Mouse (Mus musculus) liver, postnatal 0 days (tissue): ENCODE measurements around the gene Tdrd5. TPM values are rescaled to one million over a fixed set of nuclear protein-coding genes. Genes with fewer than 3 reads are reported as not detected.
"Not testable (repeated sequence)": the region's sequence is repeated elsewhere in the genome, so short reads cannot be mapped to it uniquely, and the experiment has no call there.

ENCODE experiments used
- ATAC-seq: fragments of 200-750 bp; cut with Nextera tagmentation; 2 replicates; pipeline ENCODE4 v1.8.0; 2017; ENCODE audit warnings: mild to moderate bottlenecking, moderate library complexity
- DNase-seq: peaks from one replicate; pipeline ENCODE4 v3.0.0-alpha.2; 2016
- H3K27ac ChIP-seq: fragments of 300-500 bp; sonication (generic); 2 replicates; pipeline ENCODE4 v1.5.1; 2014; ENCODE audit warnings: antibody characterized with exemption, moderate library complexity, mild to moderate bottlenecking, low read depth
- H3K27me3 ChIP-seq: fragments of 300-500 bp; sonication (generic); 2 replicates; pipeline ENCODE4 v1.6.1; 2014; ENCODE audit warnings: low read length, control low read depth, mixed read lengths; ENCODE audit not compliant: insufficient read depth
- H3K36me3 ChIP-seq: fragments of 300-500 bp; sonication (generic); replicated peaks from 2 replicates; pipeline ENCODE4 v1.6.1; 2014; ENCODE audit warnings: mild to moderate bottlenecking, control low read depth, low read length, moderate library complexity, mixed read lengths; ENCODE audit not compliant: insufficient read depth
- H3K4me1 ChIP-seq: fragments of 300-500 bp; sonication (generic); 2 replicates; pipeline ENCODE4 v1.6.1; 2014; ENCODE audit warnings: antibody characterized with exemption, mild to moderate bottlenecking, control low read depth; ENCODE audit not compliant: insufficient read depth
- H3K4me2 ChIP-seq: fragments of 300-500 bp; sonication (generic); 2 replicates; pipeline ENCODE4 v1.6.1; 2014; ENCODE audit warnings: low read depth, mild to moderate bottlenecking, low read length, moderate library complexity, mixed read lengths
- H3K4me3 ChIP-seq: fragments of 300-500 bp; sonication (generic); 2 replicates; pipeline ENCODE4 v1.5.1; 2014; ENCODE audit warnings: low read depth, low read length
- H3K9ac ChIP-seq: fragments of 300-500 bp; sonication (generic); replicated peaks from 2 replicates; pipeline ENCODE4 v1.6.1; 2014; ENCODE audit warnings: mild to moderate bottlenecking, moderate library complexity
- H3K9me3 ChIP-seq: fragments of 300-500 bp; sonication (generic); 2 replicates; pipeline ENCODE4 v1.6.1; 2016; ENCODE audit warnings: mild to moderate bottlenecking, control low read depth, low read length, mixed read lengths
- CTCF ChIP-seq: sonication (generic); IDR thresholded peaks from 2 replicates; pipeline ENCODE4 v1.5.1; 2016; ENCODE audit warnings: antibody characterized with exemption, low read depth
- EP300 ChIP-seq: IDR thresholded peaks from 2 replicates; pipeline ENCODE4 v1.6.1; 2016; ENCODE audit warnings: antibody characterized with exemption, low read depth, mild to moderate bottlenecking
- WGBS: fragments of 180-500 bp; shearing (Covaris S2); extraction: QIAGEN DNeasy Blood & Tissue Kit; methylation state at CpG from one replicate; pipeline ENCODE4 v1.1.7; 2014; ENCODE audit not compliant: insufficient replicate concordance; 5-methylcytosine and 5-hydroxymethylcytosine counted together
- polyA plus RNA-seq: library from polyadenylated mRNA; unstranded; fragments of >200 nt; fragmentation: Nextera tagmentation; extraction: Ambion mirVana; gene quantifications from 2 replicates; pipeline ENCODE4 v1.2.1, GENCODE M21; 2015

Tdrd5 gene
- polyA plus RNA-seq, 1 experiment from 2014 or later, result not detected

DNA sequence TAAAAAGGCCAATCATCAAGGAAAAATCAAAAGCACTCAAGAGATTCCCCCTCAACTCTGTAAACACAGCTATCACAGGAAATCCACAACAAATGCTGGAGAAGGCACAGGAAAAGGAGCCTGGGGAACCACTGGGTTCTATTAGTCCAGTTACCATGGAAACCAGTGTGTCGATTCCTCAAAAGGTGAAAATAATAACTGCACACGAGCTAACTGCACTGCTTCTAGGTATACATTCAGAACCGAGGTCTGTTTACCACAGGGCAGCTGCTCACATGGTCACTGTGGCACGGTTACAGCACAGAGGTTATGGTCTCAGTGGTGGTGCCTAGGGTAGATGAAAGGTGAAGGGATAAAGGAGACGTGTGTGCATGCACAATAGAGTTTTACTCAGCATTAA is 31.8 kb downstream of the Tdrd5 start:
- H3K36me3 ChIP-seq, result no peaks in the 10 kb centered on the region
- no peak overlapping the region for H3K9ac ChIP-seq
- WGBS, result 36% methylated on average over 5 of the region's 5 CpGs
- TF ChIP-seq EP300 (no peak), CTCF (no peak)
- H3K27me3 ChIP-seq, result no peaks in the 10 kb centered on the region
- H3K4me1 ChIP-seq, result no peaks in the 10 kb centered on the region
- no peak overlapping the region for H3K27ac ChIP-seq
- H3K4me2 ChIP-seq, result no peak overlapping the region
- no peaks in the 10 kb centered on the region for H3K9me3 ChIP-seq
- no peak overlapping the region for H3K4me3 ChIP-seq
- ATAC-seq, result no peak
- no peak for DNase-seq

DNA sequence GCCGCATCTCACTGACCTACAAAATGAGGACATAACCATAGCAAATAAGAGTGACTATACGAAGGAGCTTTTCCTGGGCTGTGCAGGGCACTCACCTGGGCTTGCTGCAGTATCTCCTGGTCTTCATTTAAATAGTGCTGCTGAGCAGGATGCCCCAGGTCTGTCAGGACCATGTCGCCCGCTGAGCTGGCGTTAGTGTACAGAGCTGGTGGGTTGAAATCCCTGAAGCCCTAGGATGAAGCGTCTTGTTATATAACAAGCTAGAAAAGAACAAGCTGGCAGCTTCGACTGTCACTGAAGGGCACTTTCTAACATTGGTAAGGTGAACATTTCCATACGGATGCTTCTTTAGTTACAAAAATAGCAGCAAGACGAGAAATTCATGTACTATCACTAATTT is 33.0 kb downstream of the Tdrd5 start:
- Histone ChIP-seq H3K9ac (no peak overlapping the region), H3K27me3 (no peaks in the 10 kb centered on the region), H3K36me3 (no peaks in the 10 kb centered on the region), H3K4me3 (no peak overlapping the region), H3K4me2 (no peak overlapping the region), H3K27ac (no peak overlapping the region), H3K9me3 (no peaks in the 10 kb centered on the region), H3K4me1 (no peaks in the 10 kb centered on the region)
- no peak for DNase-seq
- no peak for TF ChIP-seq CTCF
- TF ChIP-seq EP300, result no peak
- WGBS, result 77% methylated on average over 9 of the region's 9 CpGs
- no peak for ATAC-seq

DNA sequence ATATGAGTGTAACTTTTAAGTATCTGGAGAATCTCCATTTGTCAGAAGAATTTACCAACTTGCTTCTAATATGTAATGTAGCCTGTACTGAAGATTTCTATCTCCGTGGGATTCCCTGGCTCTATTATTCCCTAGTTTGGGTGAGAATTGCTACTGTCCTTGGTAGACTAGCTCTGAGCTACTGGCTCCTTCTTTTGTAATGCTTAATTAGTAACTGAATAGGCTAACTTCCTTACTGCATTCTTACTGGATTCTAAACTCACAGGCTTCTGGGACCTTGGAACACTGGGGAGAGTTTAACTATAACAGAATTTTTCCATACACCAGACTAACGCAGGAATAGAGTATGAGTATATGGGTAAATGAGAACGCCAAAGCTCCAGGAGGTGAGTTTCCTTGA is 34.9 kb downstream of the Tdrd5 start:
- H3K4me1 ChIP-seq, H3K4me2 ChIP-seq, DNase-seq, H3K36me3 ChIP-seq, ATAC-seq, H3K9me3 ChIP-seq, H3K27ac ChIP-seq, H3K4me3 ChIP-seq, H3K9ac ChIP-seq, H3K27me3 ChIP-seq: not testable (repeated sequence)
- WGBS, result 56% methylated on average over 3 of the region's 3 CpGs

DNA sequence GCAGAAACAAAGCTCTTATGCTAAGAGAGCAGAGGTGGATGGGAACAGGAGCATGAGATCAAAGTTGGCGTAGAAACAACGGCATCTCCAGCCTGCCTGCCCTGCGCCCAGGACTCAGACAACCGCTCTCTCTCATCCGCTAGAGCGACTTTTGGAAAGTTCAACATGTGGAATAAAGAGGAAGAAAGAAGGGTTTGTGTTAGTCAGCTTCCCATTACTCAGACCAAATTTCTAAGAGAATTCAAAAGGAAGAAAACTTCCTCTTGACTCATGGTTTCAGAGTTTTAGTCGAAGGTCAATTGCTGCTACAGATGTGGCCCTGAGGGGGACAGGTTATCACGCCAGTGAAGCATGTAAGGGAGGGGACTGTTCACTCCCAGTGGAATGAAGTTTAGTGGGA is 39.5 kb downstream of the Tdrd5 start:
- no peak overlapping the region for H3K4me2 ChIP-seq
- TF ChIP-seq EP300, result no peak
- no peak for TF ChIP-seq CTCF
- H3K27ac ChIP-seq, result no peak overlapping the region
- H3K36me3 ChIP-seq, result no peaks in the 10 kb centered on the region
- H3K27me3 ChIP-seq, result no peaks in the 10 kb centered on the region
- DNase-seq, result no peak
- no peak for ATAC-seq
- no peaks in the 10 kb centered on the region for H3K4me1 ChIP-seq
- H3K9ac ChIP-seq, result no peak overlapping the region
- WGBS, result 83% methylated on average over 8 of the region's 8 CpGs
- no peaks in the 10 kb centered on the region for H3K9me3 ChIP-seq
- H3K4me3 ChIP-seq, result no peak overlapping the region

DNA sequence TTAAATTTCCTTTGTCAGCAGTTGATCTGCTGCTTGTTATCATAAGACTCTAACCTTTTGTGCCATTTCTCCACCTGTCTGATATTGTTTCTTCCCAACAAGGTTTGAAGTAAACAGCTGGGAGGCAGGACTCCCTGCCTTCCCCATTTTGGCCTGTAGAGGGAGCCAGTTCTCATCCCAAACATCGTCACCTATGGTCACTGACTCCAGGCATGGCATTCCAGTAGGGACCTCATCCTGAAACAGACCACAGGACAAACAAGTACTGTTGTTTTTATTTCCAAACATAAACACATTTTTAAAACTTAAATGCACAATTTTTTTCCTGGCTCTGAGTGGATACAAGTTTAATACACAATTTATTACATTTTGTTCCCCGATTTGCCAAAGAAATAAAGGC is 40.1 kb downstream of the Tdrd5 start:
- TF ChIP-seq EP300, result no peak
- TF ChIP-seq CTCF, result peak; percentile 89
- Histone ChIP-seq H3K9ac (no peak overlapping the region), H3K36me3 (no peaks in the 10 kb centered on the region), H3K27me3 (no peaks in the 10 kb centered on the region), H3K4me3 (no peak overlapping the region), H3K27ac (no peak overlapping the region), H3K9me3 (no peaks in the 10 kb centered on the region), H3K4me2 (no peak overlapping the region), H3K4me1 (no peaks in the 10 kb centered on the region)
- 62% methylated on average over 2 of the region's 2 CpGs for WGBS
- ATAC-seq, result no peak
- peak; percentile 67 for DNase-seq

DNA sequence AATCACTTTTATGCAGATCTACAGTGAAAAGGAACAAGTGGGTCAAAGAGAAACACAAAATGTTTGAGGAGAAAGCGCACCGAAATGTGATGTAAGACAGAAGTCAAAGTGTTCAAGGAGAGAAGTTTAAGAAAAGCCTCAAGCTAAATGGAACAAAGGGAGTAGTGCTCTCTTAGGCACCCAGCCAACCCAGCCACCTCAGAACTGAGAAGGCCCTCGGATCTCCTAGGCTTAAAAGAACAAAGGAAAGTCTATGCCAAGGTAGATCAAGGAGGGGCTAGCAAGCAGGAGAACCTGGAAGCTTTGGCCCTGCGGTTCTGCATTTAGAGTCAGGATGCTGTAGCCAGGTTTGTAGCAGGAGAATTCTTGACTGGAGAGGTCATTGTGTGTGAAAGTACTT is 48.6 kb downstream of the Tdrd5 start:
- ATAC-seq (no peak), DNase-seq (no peak)
- Histone ChIP-seq H3K4me3 (no peak overlapping the region), H3K4me1 (no peaks in the 10 kb centered on the region), H3K4me2 (no peak overlapping the region), H3K9ac (no peak overlapping the region), H3K36me3 (no peaks in the 10 kb centered on the region), H3K9me3 (no peaks in the 10 kb centered on the region), H3K27me3 (no peaks in the 10 kb centered on the region), H3K27ac (no peak overlapping the region)
- TF ChIP-seq EP300, result no peak
- WGBS, result 85% methylated on average over 4 of the region's 4 CpGs

DNA sequence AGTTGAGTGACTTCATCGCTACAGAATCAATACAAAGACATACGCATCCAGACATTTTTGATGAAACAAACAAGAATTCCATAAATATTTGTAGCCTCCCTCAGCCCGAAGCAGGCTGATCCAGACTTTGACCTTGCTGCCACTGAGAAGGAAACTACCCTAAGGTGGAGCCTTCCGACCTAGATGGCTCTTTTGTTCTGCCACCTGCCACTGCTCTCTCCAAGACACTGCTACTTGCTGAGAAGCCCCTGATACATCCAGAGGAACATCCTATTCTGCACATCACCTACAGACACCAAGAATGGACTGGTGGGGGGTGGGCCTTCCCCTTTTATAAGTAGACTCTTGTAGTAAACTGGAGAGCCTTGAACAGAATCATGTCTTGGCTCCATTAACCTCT is 52.4 kb downstream of the Tdrd5 start:
- H3K27ac ChIP-seq, result not testable (repeated sequence)
- WGBS, result 58% methylated on average over 4 of the region's 4 CpGs

More for the DNA sequence above, 52.4 kb downstream of the Tdrd5 start:
- ATAC-seq, H3K27me3 ChIP-seq, DNase-seq, H3K36me3 ChIP-seq, H3K4me3 ChIP-seq, H3K9ac ChIP-seq, H3K4me1 ChIP-seq, H3K9me3 ChIP-seq, H3K4me2 ChIP-seq: not testable (repeated sequence)
